Mouse (Mus musculus) activated CD4-positive, CD25-positive, alpha-beta regulatory T cell, adult 9 weeks (primary cell): ENCODE data around the gene Klhl7. TPM values are rescaled to one million over a fixed set of nuclear protein-coding genes. Genes with fewer than 3 reads are reported as not detected.

Source experiments
- polyA plus RNA-seq: library from polyadenylated mRNA; unstranded; fragments of 100-300 nt; shearing (Covaris generic); gene quantifications from one replicate; pipeline ENCODE4 v1.2.1, GENCODE M21; 2017

Klhl7 gene
- polyA plus RNA-seq = 16.2 TPM

GRCm38 (mm10) chr5:24100106-24100809 lies at the start of gene Klhl7:
Gene Klhl7, plus strand, starts transcription at chr5:24100605.

GRCm38 (mm10) chr5:24164789-24165445 lies 64.5 kb downstream of the Klhl7 start, which contains the start of gene Nupl2:
Gene Nupl2, plus strand, starts transcription at chr5:24164963.

Other genes starting within 250 kb of the Klhl7 start
- 18.6 TPM for gene Fam126a, start 69.9 kb upstream of the Klhl7 start, polyA plus RNA-seq
- 12.3 TPM for gene Nupl2, start 64.4 kb downstream of the Klhl7 start, polyA plus RNA-seq